ENCODE assay signal across 10 mouse cellular contexts in the genomic region with DNA sequence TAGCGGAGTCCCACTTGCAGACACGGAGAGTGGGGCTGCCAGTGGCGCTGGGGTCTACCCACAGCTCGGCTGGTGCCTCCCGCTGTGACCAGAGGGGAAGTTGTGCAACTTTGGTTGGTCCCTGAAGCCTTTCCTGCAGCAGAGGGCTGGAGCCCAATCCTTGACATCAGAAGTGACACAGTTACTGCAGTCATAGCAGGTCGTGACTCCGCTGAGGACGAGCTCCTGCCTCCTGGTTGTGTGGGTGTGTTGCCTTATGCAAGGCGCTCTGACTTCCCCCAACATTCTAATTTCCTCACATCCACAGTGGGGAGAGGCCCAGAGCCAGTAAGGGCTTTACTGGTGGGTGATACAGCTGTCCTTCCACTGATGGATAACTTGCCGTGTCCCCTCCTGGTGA. TPM values are rescaled to one million over a fixed set of nuclear protein-coding genes. Genes with fewer than 3 reads are reported as not detected.
DNase-seq lines count a peak whose midpoint lies in the region; ATAC-seq lines count a peak whose summit lies in the region.
"Had no signal": no experiment of that assay in that cellular context is flagged by ENCODE, and none has a peak within 500 bp of the region (broad histone marks: within the 10 kb centered on the region; RNA-seq: fewer than 3 reads in every experiment).

No protein-coding gene starts in this region.

- ATAC-seq in erythroblast, adult 5-6 weeks (replicated peaks; ENCODE audit: low FRiP score, poor library complexity, severe bottlenecking): peak; percentile 52; the same call in 1 of the 2 replicates
- peak; percentile 91 for ATAC-seq in megakaryocyte, adult 5-6 weeks (ENCODE audit: poor library complexity, severe bottlenecking)
- ATAC-seq: Patski had no signal

- DNase-seq in layer of hippocampus, adult 11-12 months (ENCODE audit: low spot score): peak; percentile 53
- no peak for DNase-seq in layer of hippocampus, postnatal 10 days (ENCODE audit: low spot score in 2 of 2)
- DNase-seq in adipocyte (ENCODE audit: low spot score): peak; percentile 30
- no peak for DNase-seq in ovary, postnatal 14 days (ENCODE audit: low spot score)
- no peak for DNase-seq in cerebellum, postnatal 36 days
- DNase-seq: cerebellum, adult 11 months; kidney, postnatal 10 days had no signal

RNA-seq across cellular contexts. Expression of gene Zc3h12a, which starts 17.6 kb away (rescaled TPM):
- total RNA-seq in layer of hippocampus, postnatal 10 days (2021): under 1 TPM; 0.42 to 0.80 TPM
- total RNA-seq in erythroblast, adult 5-6 weeks (2015; ENCODE audit: low replicate concordance): 1.3 and 1.5 TPM in 2 replicates
- total RNA-seq in erythroblast, adult 5-6 weeks (2017; ENCODE audit: low replicate concordance): 1.2 TPM in 1 of 2 replicates, not detected in the other
- 10.4 and 11.1 TPM in 2 replicates for total RNA-seq in megakaryocyte, adult 5-6 weeks (2015)
- total RNA-seq in megakaryocyte, adult 5-6 weeks (2017): 3.9 and 5.9 TPM in 2 replicates

Comparison
In these comparisons a context has a peak if more than half of its experiments do, and no peak if none do; other contexts are left out.
1. DNase-seq: peak in layer of hippocampus, adult 11-12 months (single experiment) and adipocyte (single experiment); none in layer of hippocampus, postnatal 10 days (0 of 2), ovary, postnatal 14 days (single experiment) and cerebellum, postnatal 36 days (0 of 2).